Mouse (Mus musculus) intestine, postnatal 0 days (tissue): Measurements from ENCODE around the gene Ankrd17. TPM values are rescaled to one million over a fixed set of nuclear protein-coding genes. Genes with fewer than 3 reads are reported as not detected.

ENCODE experiments used
- ATAC-seq: fragments of 200-750 bp; cut with Nextera tagmentation; 2 replicates; pipeline ENCODE4 v1.8.0; 2017; ENCODE audit warnings: mild to moderate bottlenecking, moderate TSS enrichment, moderate library complexity
- H3K27ac ChIP-seq: fragments of 300-500 bp; sonication (generic); 2 replicates; pipeline ENCODE4 v1.5.1; 2014; ENCODE audit warnings: mild to moderate bottlenecking, low read depth, low read length, moderate library complexity
- H3K27me3 ChIP-seq: fragments of 300-500 bp; sonication (generic); replicated peaks from 2 replicates; pipeline ENCODE4 v1.6.1; 2014; ENCODE audit warnings: low read length, mixed read lengths; ENCODE audit not compliant: control insufficient read depth, insufficient read depth
- H3K36me3 ChIP-seq: fragments of 300-500 bp; sonication (generic); 2 replicates; pipeline ENCODE4 v1.6.1; 2014; ENCODE audit warnings: mild to moderate bottlenecking, moderate library complexity; ENCODE audit not compliant: control insufficient read depth, insufficient read depth
- H3K4me1 ChIP-seq: fragments of 300-500 bp; sonication (generic); replicated peaks from 2 replicates; pipeline ENCODE4 v1.6.1; 2014; ENCODE audit warnings: antibody characterized with exemption, low read length, mixed read lengths; ENCODE audit not compliant: control insufficient read depth, insufficient read depth
- H3K4me2 ChIP-seq: fragments of 300-500 bp; sonication (generic); replicated peaks from 2 replicates; pipeline ENCODE4 v1.6.1; 2014; ENCODE audit warnings: low read depth, mild to moderate bottlenecking, moderate library complexity
- H3K4me3 ChIP-seq: fragments of 300-500 bp; sonication (generic); 2 replicates; pipeline ENCODE4 v1.5.1; 2014; ENCODE audit warnings: low read depth, low read length
- H3K9ac ChIP-seq: fragments of 300-500 bp; sonication (generic); 2 replicates; pipeline ENCODE4 v1.6.1; 2014; ENCODE audit warnings: mild to moderate bottlenecking, low read depth, low read length
- H3K9me3 ChIP-seq: fragments of 300-500 bp; sonication (generic); 2 replicates; pipeline ENCODE4 v1.6.1; 2016; ENCODE audit warnings: mixed run types; ENCODE audit not compliant: control insufficient read depth
- CTCF ChIP-seq: sonication (generic); IDR thresholded peaks from 2 replicates; pipeline ENCODE4 v1.5.1; 2016; ENCODE audit warnings: low read depth, mild to moderate bottlenecking, control low read depth, antibody characterized with exemption, moderate library complexity
- WGBS: fragments of 180-500 bp; shearing (Covaris S2); extraction: QIAGEN DNeasy Blood & Tissue Kit; methylation state at CpG from one replicate; pipeline ENCODE4 v1.1.7; 2014; 5-methylcytosine and 5-hydroxymethylcytosine counted together
- polyA plus RNA-seq: library from polyadenylated mRNA; unstranded; fragments of >200 nt; fragmentation: Nextera tagmentation; extraction: Ambion mirVana; gene quantifications from 2 replicates; pipeline ENCODE4 v1.2.1, GENCODE M21; 2015

Ankrd17 gene
- polyA plus RNA-seq, 1 experiment from 2014 or later = 19.3 TPM

- Histone ChIP-seq H3K9me3 (no peaks in the 10 kb centered on the region), H3K4me3 (no peak overlapping the region), H3K4me2 (no peak overlapping the region), H3K27me3 (no peaks in the 10 kb centered on the region), H3K9ac (no peak overlapping the region), H3K4me1 (no peaks in the 10 kb centered on the region), H3K36me3 (peaks cover 54% of the 10 kb centered on the region), H3K27ac (no peak overlapping the region)
- TF ChIP-seq CTCF = no peak
- 93% methylated on average over 12 of the region's 12 CpGs for WGBS
- ATAC-seq = no peak
These were observed 149.2 kb downstream of the Ankrd17 start for GRCm38 (mm10) chr5:90217226-90217625.

- H3K4me3 ChIP-seq = no peak overlapping the region
- 95% methylated on average over 12 of the region's 12 CpGs for WGBS
- TF ChIP-seq CTCF = no peak
- no peaks in the 10 kb centered on the region for H3K4me1 ChIP-seq
- no peaks in the 10 kb centered on the region for H3K9me3 ChIP-seq
- no peak overlapping the region for H3K4me2 ChIP-seq
- H3K36me3 ChIP-seq = peaks cover 32% of the 10 kb centered on the region
- no peaks in the 10 kb centered on the region for H3K27me3 ChIP-seq
- no peak overlapping the region for H3K27ac ChIP-seq
- no peak overlapping the region for H3K9ac ChIP-seq
- no peak for ATAC-seq
These were observed 153.0 kb downstream of the Ankrd17 start for GRCm38 (mm10) chr5:90213356-90213755.

DNA sequence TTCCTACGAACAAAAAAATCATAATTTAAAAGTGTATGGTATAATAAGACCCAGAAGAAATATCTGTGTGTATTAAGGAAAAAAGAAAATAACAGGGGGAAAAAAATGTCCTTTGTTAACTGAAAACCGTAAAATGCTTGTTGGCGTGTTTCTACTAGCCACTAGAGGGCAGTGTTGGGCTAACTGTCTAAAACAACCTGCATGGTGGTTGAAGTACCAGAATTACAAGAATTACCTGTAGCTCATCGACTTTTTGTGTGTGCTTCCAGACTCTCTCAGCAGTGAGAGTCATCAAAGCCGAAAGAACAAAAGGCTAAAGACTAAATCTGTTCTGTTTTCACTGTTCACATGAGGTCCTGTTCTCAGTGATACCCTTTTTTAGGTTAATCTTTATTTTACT is 163.2 kb downstream of the Ankrd17 start:
- H3K27ac ChIP-seq = no peak overlapping the region
- no peaks in the 10 kb centered on the region for H3K9me3 ChIP-seq
- no peak for ATAC-seq
- no peaks in the 10 kb centered on the region for H3K4me1 ChIP-seq
- no peak overlapping the region for H3K4me3 ChIP-seq
- H3K27me3 ChIP-seq = no peaks in the 10 kb centered on the region
- H3K4me2 ChIP-seq = no peak overlapping the region
- H3K9ac ChIP-seq = no peak overlapping the region
- H3K36me3 ChIP-seq = no peaks in the 10 kb centered on the region
- WGBS = 8% methylated on average over 5 of the region's 5 CpGs
- TF ChIP-seq CTCF = peak; percentile 84

DNA sequence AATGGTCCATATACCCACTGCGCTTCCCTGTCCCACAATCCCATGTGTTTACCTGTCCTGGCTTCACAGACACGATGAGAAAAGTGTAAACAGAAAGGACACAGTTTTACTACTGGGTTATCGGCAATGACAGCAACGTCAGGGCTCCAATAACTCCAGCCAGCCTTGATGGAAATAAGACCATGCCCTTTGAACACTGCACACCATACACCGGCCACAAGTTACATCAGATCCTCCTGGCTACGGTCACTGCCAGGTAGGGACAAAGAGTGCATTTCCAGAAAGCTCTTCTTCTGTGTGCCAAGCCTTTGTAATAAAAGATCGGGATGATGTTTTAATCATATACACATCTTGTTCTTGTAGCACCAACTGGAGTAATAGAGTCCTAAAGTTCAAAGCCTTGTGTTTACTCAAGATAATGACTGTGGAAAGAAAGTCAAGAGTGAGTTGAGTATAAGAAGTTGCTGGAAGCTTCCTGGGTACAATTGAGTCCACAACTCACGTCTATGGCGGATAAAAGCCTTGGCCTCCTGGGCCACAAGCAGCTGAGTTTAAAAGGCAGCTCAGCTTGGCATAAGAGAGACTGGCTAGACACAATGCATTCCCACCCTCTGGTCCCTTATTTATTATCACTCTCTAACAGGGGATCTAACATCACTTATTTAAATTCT is 163.8 kb downstream of the Ankrd17 start:
- no peaks in the 10 kb centered on the region for H3K9me3 ChIP-seq
- TF ChIP-seq CTCF = no peak
- H3K36me3 ChIP-seq = no peaks in the 10 kb centered on the region
- ATAC-seq = peak; percentile 84
- no peaks in the 10 kb centered on the region for H3K27me3 ChIP-seq
- H3K4me3 ChIP-seq = no peak overlapping the region
- H3K9ac ChIP-seq = no peak overlapping the region
- no peaks in the 10 kb centered on the region for H3K4me1 ChIP-seq
- H3K4me2 ChIP-seq = peak overlapping the region; percentile 25
- 35% methylated on average over 9 of the region's 9 CpGs for WGBS
- H3K27ac ChIP-seq = no peak overlapping the region

- ATAC-seq = no peak
- Histone ChIP-seq H3K9ac (no peak overlapping the region), H3K9me3 (no peaks in the 10 kb centered on the region), H3K4me3 (no peak overlapping the region), H3K4me1 (no peaks in the 10 kb centered on the region), H3K27ac (no peak overlapping the region), H3K27me3 (no peaks in the 10 kb centered on the region), H3K4me2 (no peak overlapping the region), H3K36me3 (no peaks in the 10 kb centered on the region)
- WGBS = 44% methylated on average over 16 of the region's 16 CpGs
- no peak for TF ChIP-seq CTCF
These were observed 166.3 kb downstream of the Ankrd17 start for GRCm38 (mm10) chr5:90199922-90200632.

DNA sequence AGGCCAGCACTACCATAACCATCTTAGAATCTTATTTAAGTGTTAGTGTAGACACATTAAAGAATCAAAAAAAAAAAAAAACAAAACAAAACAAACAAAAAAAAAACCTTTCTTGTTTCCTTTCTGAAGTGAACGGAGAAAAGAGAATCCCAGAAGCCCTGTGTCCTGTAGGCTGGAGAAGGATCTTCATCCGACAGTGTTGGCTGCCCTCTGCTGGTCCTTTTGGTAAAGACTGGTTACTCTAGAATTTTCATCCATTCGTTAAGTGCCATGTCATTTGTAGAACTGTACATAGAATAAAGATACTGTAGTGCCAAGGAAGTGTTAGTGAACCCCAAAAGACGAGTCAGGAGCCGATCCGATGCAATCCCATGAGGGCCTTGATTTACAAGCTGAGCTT is 171.5 kb downstream of the Ankrd17 start:
- Histone ChIP-seq H3K4me3 (no peak overlapping the region), H3K9ac (no peak overlapping the region), H3K27me3 (no peaks in the 10 kb centered on the region), H3K36me3 (no peaks in the 10 kb centered on the region), H3K4me1 (no peaks in the 10 kb centered on the region), H3K9me3 (no peaks in the 10 kb centered on the region), H3K27ac (no peak overlapping the region), H3K4me2 (no peak overlapping the region)
- 31% methylated on average over 6 of the region's 6 CpGs for WGBS
- ATAC-seq = no peak
- peak; percentile 86 for TF ChIP-seq CTCF
